ENCODE assay signal across 20 mouse cellular contexts in genomic region chr3:51262942-51263341, GRCm38 (mm10). TPM values are rescaled to one million over a fixed set of nuclear protein-coding genes. Genes with fewer than 3 reads are reported as not detected.
A peak's percentile ranks its signal among the peaks of the same experiment; 100 is the strongest.
DNase-seq lines count a peak whose midpoint lies in the region; ATAC-seq and TF ChIP-seq lines count a peak whose summit lies in the region.
"Had no signal": no experiment of that assay in that cellular context is flagged by ENCODE, and none has a peak within 500 bp of the region (broad histone marks: within the 10 kb centered on the region; RNA-seq: fewer than 3 reads in every experiment).

No protein-coding gene starts in this region.

- no peak overlapping the region for H3K4me2 ChIP-seq in kidney, embryonic 16.5 days (replicated peaks; ENCODE audit: low read depth, low read length)
- H3K4me2 ChIP-seq in CH12.LX (ENCODE audit: insufficient read depth, low read depth, poor library complexity, severe bottlenecking), result no peak overlapping the region
- no peak overlapping the region for H3K4me2 ChIP-seq in stomach, postnatal 0 days (replicated peaks; ENCODE audit: low read depth)
- H3K4me2 ChIP-seq: embryonic facial prominence, embryonic 12.5 days; forebrain, embryonic 12.5 days had no signal

- TF ChIP-seq CTCF in CH12.LX (conservative IDR thresholded peaks at IDR 0.05 in 1 of 2, IDR thresholded peaks at IDR 0.05 in 1 of 2; ENCODE audit: low read depth in 2 of 2, low read length in 2 of 2), result no peak
- TF ChIP-seq CTCF in stomach, postnatal 0 days (IDR thresholded peaks at IDR 0.05; ENCODE audit: low read depth), result no peak

- no peak for TF ChIP-seq RAD21 in CH12.LX (IDR thresholded peaks at IDR 0.05; ENCODE audit: low read depth, low read length)

- H3K9me3 ChIP-seq in kidney, embryonic 16.5 days (ENCODE audit: low read length), result no peaks in the 10 kb centered on the region
- no peaks in the 10 kb centered on the region for H3K9me3 ChIP-seq in CH12.LX (replicated peaks; ENCODE audit: low read length)
- no peaks in the 10 kb centered on the region for H3K9me3 ChIP-seq in stomach, postnatal 0 days (ENCODE audit: control insufficient read depth, low read length)
- H3K9me3 ChIP-seq: embryonic facial prominence, embryonic 10.5 days; embryonic facial prominence, embryonic 12.5 days; forebrain, embryonic 12.5 days had no signal

- TF ChIP-seq POLR2A in CH12.LX (IDR thresholded peaks at IDR 0.05; ENCODE audit: low read depth, low read length), result no peak

- no peak for DNase-seq in kidney, adult 11 months
- DNase-seq in CH12.LX (ENCODE audit: extremely low read depth), result peak; percentile 19
- DNase-seq in stomach, postnatal 0 days (ENCODE audit: low spot score), result no peak
- no peak for DNase-seq in heart, postnatal 10 days
- DNase-seq: adrenal gland, adult 8-10 months; adrenal gland, postnatal 14 days; adrenal gland, postnatal 36 days; cerebellum, adult 11-12 months; cerebellum, adult 2 months; cerebellum, adult 9-10 months; cerebellum, postnatal 10 days; cerebellum, postnatal 25 days had no signal

- no peak overlapping the region for H3K4me3 ChIP-seq in kidney, embryonic 16.5 days (ENCODE audit: low read length)
- no peak overlapping the region for H3K4me3 ChIP-seq in CH12.LX (replicated peaks in 1 of 3; ENCODE audit: low read depth in 2 of 3, low read length in 2 of 3, poor library complexity in 1 of 3)
- no peak overlapping the region for H3K4me3 ChIP-seq in stomach, postnatal 0 days (ENCODE audit: low read depth, low read length)
- H3K4me3 ChIP-seq: embryonic facial prominence, embryonic 10.5 days; embryonic facial prominence, embryonic 12.5 days; forebrain, embryonic 12.5 days had no signal

- ATAC-seq in kidney, embryonic 16.5 days (ENCODE audit: low FRiP score, low TSS enrichment), result 0 out of 2 replicates have a peak, but pooled peaks have one; percentile 35
- ATAC-seq in stomach, postnatal 0 days (ENCODE audit: low FRiP score, low TSS enrichment), result peak; percentile 35; the same call in 1 of the 2 replicates
- ATAC-seq: activated CD4-positive, CD25-positive, alpha-beta regulatory T cell, adult 4 months; forebrain, embryonic 14.5 days; forebrain, embryonic 16.5 days; Patski had no signal

- no peaks in the 10 kb centered on the region for H3K27me3 ChIP-seq in kidney, embryonic 16.5 days (ENCODE audit: insufficient read depth, low read length)
- H3K27me3 ChIP-seq in CH12.LX (replicated peaks), result no peaks in the 10 kb centered on the region
- H3K27me3 ChIP-seq in stomach, postnatal 0 days (ENCODE audit: control insufficient read depth, insufficient read depth, low read length), result no peaks in the 10 kb centered on the region
- H3K27me3 ChIP-seq: embryonic facial prominence, embryonic 12.5 days; forebrain, embryonic 12.5 days; Patski had no signal

- intact Hi-C loops in heart, postnatal 10 days (cut with DNase I), result no loop called here

- peaks cover 55% of the 10 kb centered on the region for H3K36me3 ChIP-seq in kidney, embryonic 16.5 days (ENCODE audit: insufficient read depth, low read length)
- H3K36me3 ChIP-seq in CH12.LX (replicated peaks in 1 of 2; ENCODE audit: control insufficient read depth in 1 of 2, insufficient read depth in 1 of 2, low read length in 1 of 2), result peaks cover 62 to 87% of the 10 kb centered on the region in 2 experiments
- H3K36me3 ChIP-seq in stomach, postnatal 0 days (ENCODE audit: control insufficient read depth, insufficient read depth, low read length), result peaks cover 24% of the 10 kb centered on the region

- in situ Hi-C loops in CH12.LX (cut with MboI; ENCODE audit: low pct_ligation_motif_present, low pct_unique_long_range_greater_than_20kb, low sequenced_read_pairs), result no loop called here

- TF ChIP-seq EP300 in CH12.LX (IDR thresholded peaks at IDR 0.05; ENCODE audit: low read length), result no peak
- TF ChIP-seq EP300 in stomach, postnatal 0 days (optimal IDR thresholded peaks at IDR 0.05), result no peak

- no peak overlapping the region for H3K27ac ChIP-seq in kidney, embryonic 16.5 days (ENCODE audit: low read length)
- H3K27ac ChIP-seq in CH12.LX (ENCODE audit: insufficient read depth, low read depth), result no peak overlapping the region
- no peak overlapping the region for H3K27ac ChIP-seq in stomach, postnatal 0 days (replicated peaks)
- H3K27ac ChIP-seq: embryonic facial prominence, embryonic 10.5 days; embryonic facial prominence, embryonic 12.5 days; forebrain, embryonic 12.5 days had no signal

- peaks cover 23% of the 10 kb centered on the region for H3K79me2 ChIP-seq in CH12.LX (replicated peaks; ENCODE audit: control insufficient read depth, extremely low read depth, insufficient read depth, poor library complexity, severe bottlenecking)

- H3K4me1 ChIP-seq in kidney, embryonic 16.5 days (ENCODE audit: insufficient read depth, low read length), result no peaks in the 10 kb centered on the region
- no peaks in the 10 kb centered on the region; a peak in 1 of 4 replicates for H3K4me1 ChIP-seq in CH12.LX (ENCODE audit: control insufficient read depth in 1 of 2, insufficient read depth in 2 of 2)
- no peaks in the 10 kb centered on the region for H3K4me1 ChIP-seq in stomach, postnatal 0 days (replicated peaks; ENCODE audit: control insufficient read depth, insufficient read depth)
- H3K4me1 ChIP-seq: embryonic facial prominence, embryonic 10.5 days; embryonic facial prominence, embryonic 12.5 days; forebrain, embryonic 12.5 days had no signal

- WGBS in kidney, embryonic 16.5 days, result 57% methylated on average over 7 of the region's 8 CpGs
- WGBS in stomach, postnatal 0 days, result 50% methylated on average over 8 of the region's 8 CpGs

- H3K9ac ChIP-seq in kidney, embryonic 16.5 days (replicated peaks; ENCODE audit: low read length), result no peak overlapping the region
- H3K9ac ChIP-seq in CH12.LX (ENCODE audit: insufficient read depth, low read depth), result no peak overlapping the region
- H3K9ac ChIP-seq in stomach, postnatal 0 days (ENCODE audit: low read length), result no peak overlapping the region
- H3K9ac ChIP-seq: embryonic facial prominence, embryonic 12.5 days; forebrain, embryonic 12.5 days had no signal

- dilution Hi-C loops in CH12.LX (cut with MboI; ENCODE audit: extremely low pct_ligation_motif_present, extremely low pct_unique_long_range_greater_than_20kb, low sequenced_read_pairs), result no loop called here

TF ChIP-seq in CH12.LX, 34 proteins besides CTCF, POLR2A, EP300 and RAD21:
- TF ChIP-seq NELFE (IDR thresholded peaks at IDR 0.05; ENCODE audit: low read depth, low read length) (no peak), ZKSCAN1 (IDR thresholded peaks at IDR 0.05; ENCODE audit: borderline replicate concordance, low read depth, low read length) (no peak), MYC (IDR thresholded peaks at IDR 0.05; ENCODE audit: low read depth, low read length) (no peak), UBTF (IDR thresholded peaks at IDR 0.05; ENCODE audit: low read depth, low read length) (no peak), POLR2AphosphoS2 (IDR thresholded peaks at IDR 0.05; ENCODE audit: low read depth, low read length) (no peak), GABPA (IDR thresholded peaks at IDR 0.05; ENCODE audit: insufficient replicate concordance, low read depth, low read length) (no peak), ETS1 (conservative IDR thresholded peaks at IDR 0.05; ENCODE audit: low read depth, low read length) (peak; percentile 71), SIN3A (IDR thresholded peaks at IDR 0.05; ENCODE audit: low read length) (peak; percentile 56; the same call in 1 of the 2 replicates), MXI1 (IDR thresholded peaks at IDR 0.05; ENCODE audit: low read depth, low read length) (no peak), BHLHE40 (IDR thresholded peaks at IDR 0.05; ENCODE audit: low read depth, low read length) (peak; percentile 59), HCFC1 (IDR thresholded peaks at IDR 0.05; ENCODE audit: low read depth, low read length) (no peak), USF1 (IDR thresholded peaks at IDR 0.05; ENCODE audit: low read depth, low read length) (no peak), ZC3H11A (IDR thresholded peaks at IDR 0.05; ENCODE audit: low read depth, low read length) (no peak), E2F4 (IDR thresholded peaks at IDR 0.05; ENCODE audit: insufficient replicate concordance, low read depth, low read length) (no peak), TCF12 (IDR thresholded peaks at IDR 0.05; ENCODE audit: low read depth, low read length) (no peak), IRF4 (IDR thresholded peaks at IDR 0.05; ENCODE audit: low read depth, low read length) (no peak), PAX5 (IDR thresholded peaks at IDR 0.05; ENCODE audit: low read length) (no peak)

RNA-seq across cellular contexts. Expression of gene Noct, which starts 38.7 kb away (rescaled TPM):
- 7.2 and 7.9 TPM in 2 replicates for polyA plus RNA-seq in kidney, embryonic 16.5 days (2015; fragmentation: Nextera tagmentation; extraction: Ambion mirVana)
- total RNA-seq in CH12.LX (2012; rRNA removed) (8.7 and 10.2 TPM in 2 replicates), CH12.LX (2014; rRNA removed) (13.8 and 14.5 TPM in 2 replicates)
- polyA plus RNA-seq in CH12.LX (2012; ENCODE audit: insufficient read length, low read depth), result 9.9 and 12.0 TPM in 2 replicates
- polyA plus RNA-seq in stomach, postnatal 0 days (2015; fragmentation: Nextera tagmentation; extraction: Ambion mirVana), result 7.5 and 9.2 TPM in 2 replicates
- total RNA-seq in heart, postnatal 10 days (2021), result 10 to 100 TPM; 28.9 to 75.4 TPM
